Mouse (Mus musculus) thymus, adult 2 months (tissue): ENCODE measurements around the gene Sass6.

ENCODE experiments used
- CTCF ChIP-seq: fragments of 200-500 bp; IDR thresholded peaks from 2 replicates; pipeline ENCODE4 v1.5.1; 2012; ENCODE audit warnings: mild to moderate bottlenecking, control low read depth, low read length, moderate library complexity, borderline replicate concordance; ENCODE audit not compliant: control insufficient read depth, poor library complexity, insufficient read depth; ENCODE audit errors: extremely low read depth
- POLR2A ChIP-seq: fragments of 200-500 bp; IDR thresholded peaks from 2 replicates; pipeline ENCODE4 v1.6.1; 2012; ENCODE audit warnings: mild to moderate bottlenecking, low read length, control low read depth, moderate library complexity; ENCODE audit not compliant: control insufficient read depth, poor library complexity, insufficient read depth; ENCODE audit errors: extremely low read depth

GRCm38 (mm10) chr3:116615318-116616068 is 20.7 kb downstream of the Sass6 start:
- TF ChIP-seq CTCF (no peak), POLR2A (no peak)
